Mouse (Mus musculus) limb, embryonic 15.5 days (tissue): ENCODE measurements around the gene Eaf2. TPM values are rescaled to one million over a fixed set of nuclear protein-coding genes. Genes with fewer than 3 reads are reported as not detected.

ENCODE experiments used
- ATAC-seq: fragments of 200-750 bp; cut with Nextera tagmentation; 2 replicates; pipeline ENCODE4 v1.8.0; 2017; ENCODE audit warnings: low read depth, moderate TSS enrichment; ENCODE audit not compliant: insufficient number of reproducible peaks, low FRiP score, low TSS enrichment
- H3K27ac ChIP-seq: fragments of 300-500 bp; sonication (generic); 2 replicates; pipeline ENCODE4 v1.5.1; 2015; ENCODE audit warnings: moderate library complexity, mild to moderate bottlenecking, inconsistent platforms
- H3K27me3 ChIP-seq: fragments of 300-500 bp; sonication (generic); 2 replicates; pipeline ENCODE4 v1.6.1; 2015; ENCODE audit warnings: inconsistent platforms
- H3K36me3 ChIP-seq: fragments of 300-500 bp; sonication (generic); 2 replicates; pipeline ENCODE4 v1.6.1; 2015; ENCODE audit warnings: inconsistent platforms
- H3K4me1 ChIP-seq: fragments of 300-500 bp; sonication (generic); 2 replicates; pipeline ENCODE4 v1.6.1; 2015; ENCODE audit warnings: inconsistent platforms
- H3K4me2 ChIP-seq: fragments of 300-500 bp; sonication (generic); 2 replicates; pipeline ENCODE4 v1.6.1; 2015; ENCODE audit warnings: mild to moderate bottlenecking, inconsistent platforms
- H3K4me3 ChIP-seq: fragments of 300-500 bp; sonication (generic); 2 replicates; pipeline ENCODE4 v1.5.1; 2015; ENCODE audit warnings: mild to moderate bottlenecking, inconsistent platforms
- H3K9ac ChIP-seq: fragments of 300-500 bp; sonication (generic); 2 replicates; pipeline ENCODE4 v1.6.1; 2015; ENCODE audit warnings: inconsistent platforms
- H3K9me3 ChIP-seq: fragments of 300-500 bp; sonication (generic); 2 replicates; pipeline ENCODE4 v1.6.1; 2016; ENCODE audit warnings: inconsistent platforms
- WGBS: fragments of 180-500 bp; shearing (Covaris S2); methylation state at CpG from one replicate; pipeline ENCODE4 v1.1.7; 2015; 5-methylcytosine and 5-hydroxymethylcytosine counted together
- polyA plus RNA-seq: library from polyadenylated mRNA; unstranded; fragments of >200 nt; fragmentation: Nextera tagmentation; extraction: Ambion mirVana; gene quantifications from 2 replicates; pipeline ENCODE4 v1.2.1, GENCODE M21; 2015

Eaf2 gene
- polyA plus RNA-seq, 1 experiment from 2014 or later = 10.7 TPM

GRCm38 (mm10) chr16:36790166-36790565, 84.6 kb downstream of the Eaf2 start:
- Histone ChIP-seq H3K9ac (no peak overlapping the region), H3K27ac (no peak overlapping the region), H3K36me3 (no peaks in the 10 kb centered on the region), H3K27me3 (no peaks in the 10 kb centered on the region), H3K4me3 (no peak overlapping the region), H3K4me1 (no peaks in the 10 kb centered on the region), H3K4me2 (no peak overlapping the region), H3K9me3 (no peaks in the 10 kb centered on the region)
- WGBS = 79% methylated on average over 4 of the region's 4 CpGs
- no peak for ATAC-seq

- no peaks in the 10 kb centered on the region for H3K9me3 ChIP-seq
- H3K9ac ChIP-seq = no peak overlapping the region
- H3K27ac ChIP-seq = no peak overlapping the region
- H3K27me3 ChIP-seq = no peaks in the 10 kb centered on the region
- H3K4me3 ChIP-seq = no peak overlapping the region
- ATAC-seq = no peak
- H3K4me1 ChIP-seq = peaks cover 6% of the 10 kb centered on the region
- H3K4me2 ChIP-seq = no peak overlapping the region
- WGBS = 86% methylated on average over 7 of the region's 7 CpGs
- H3K36me3 ChIP-seq = no peaks in the 10 kb centered on the region
Measured at GRCm38 (mm10) chr16:36786466-36786865, 88.3 kb downstream of the Eaf2 start.

- ATAC-seq = no peak
- peaks cover 6% of the 10 kb centered on the region for H3K4me1 ChIP-seq
- no peaks in the 10 kb centered on the region for H3K36me3 ChIP-seq
- no peaks in the 10 kb centered on the region for H3K27me3 ChIP-seq
- H3K4me2 ChIP-seq = no peak within 1 kb of the TSS
- no peak within 1 kb of the TSS for H3K27ac ChIP-seq
- no peaks in the 10 kb centered on the region for H3K9me3 ChIP-seq
- no peak within 1 kb of the TSS for H3K4me3 ChIP-seq
- 56% methylated on average over 10 of the region's 10 CpGs for WGBS
- no peak within 1 kb of the TSS for H3K9ac ChIP-seq
Measured at GRCm38 (mm10) chr16:36784594-36785313, 90.0 kb downstream of the Eaf2 start, which contains the start of gene Slc15a2. Slc15a2 (minus strand) TSS chr16:36784962.

GRCm38 (mm10) chr16:36784146-36784545, 90.7 kb downstream of the Eaf2 start:
- H3K4me1 ChIP-seq = peaks cover 6% of the 10 kb centered on the region
- no peaks in the 10 kb centered on the region for H3K36me3 ChIP-seq
- H3K4me2 ChIP-seq = no peak overlapping the region
- no peak overlapping the region for H3K4me3 ChIP-seq
- H3K27me3 ChIP-seq = no peaks in the 10 kb centered on the region
- WGBS = 88% methylated on average over 2 of the region's 2 CpGs
- no peak for ATAC-seq
- no peak overlapping the region for H3K27ac ChIP-seq
- no peaks in the 10 kb centered on the region for H3K9me3 ChIP-seq
- H3K9ac ChIP-seq = no peak overlapping the region

GRCm38 (mm10) chr16:36775658-36776057, 99.1 kb downstream of the Eaf2 start:
- Histone ChIP-seq H3K4me1 (no peaks in the 10 kb centered on the region), H3K27ac (no peak overlapping the region), H3K9me3 (no peaks in the 10 kb centered on the region), H3K4me2 (no peak overlapping the region), H3K27me3 (no peaks in the 10 kb centered on the region), H3K36me3 (no peaks in the 10 kb centered on the region), H3K4me3 (no peak overlapping the region), H3K9ac (no peak overlapping the region)
- no peak for ATAC-seq
- WGBS = 82% methylated on average over 6 of the region's 6 CpGs

- H3K36me3 ChIP-seq = no peaks in the 10 kb centered on the region
- no peaks in the 10 kb centered on the region for H3K27me3 ChIP-seq
- no peak for ATAC-seq
- H3K4me1 ChIP-seq = no peaks in the 10 kb centered on the region
- no peak overlapping the region for H3K4me3 ChIP-seq
- no peaks in the 10 kb centered on the region for H3K9me3 ChIP-seq
- H3K4me2 ChIP-seq = no peak overlapping the region
- H3K27ac ChIP-seq = no peak overlapping the region
- WGBS = 89% methylated on average over 5 of the region's 5 CpGs
- H3K9ac ChIP-seq = no peak overlapping the region
Measured at GRCm38 (mm10) chr16:36772996-36773395, 101.8 kb downstream of the Eaf2 start.

GRCm38 (mm10) chr16:36771703-36772102, 103.1 kb downstream of the Eaf2 start:
- no peak for ATAC-seq
- H3K36me3 ChIP-seq = no peaks in the 10 kb centered on the region
- no peak overlapping the region for H3K4me2 ChIP-seq
- WGBS = 95% methylated on average over 3 of the region's 3 CpGs
- no peaks in the 10 kb centered on the region for H3K4me1 ChIP-seq
- H3K9ac ChIP-seq = no peak overlapping the region
- no peak overlapping the region for H3K4me3 ChIP-seq
- no peak overlapping the region for H3K27ac ChIP-seq
- H3K27me3 ChIP-seq = no peaks in the 10 kb centered on the region
- H3K9me3 ChIP-seq = no peaks in the 10 kb centered on the region

- H3K27me3 ChIP-seq = no peaks in the 10 kb centered on the region
- no peaks in the 10 kb centered on the region for H3K4me1 ChIP-seq
- no peaks in the 10 kb centered on the region for H3K36me3 ChIP-seq
- no peaks in the 10 kb centered on the region for H3K9me3 ChIP-seq
- H3K27ac ChIP-seq = no peak overlapping the region
- no peak overlapping the region for H3K9ac ChIP-seq
- WGBS = 84% methylated on average over 2 of the region's 2 CpGs
- no peak overlapping the region for H3K4me2 ChIP-seq
- no peak for ATAC-seq
- H3K4me3 ChIP-seq = no peak overlapping the region
Measured at GRCm38 (mm10) chr16:36771244-36771643, 103.6 kb downstream of the Eaf2 start.

GRCm38 (mm10) chr16:36770830-36771229, 104.0 kb downstream of the Eaf2 start:
- Histone ChIP-seq H3K9me3 (no peaks in the 10 kb centered on the region), H3K4me1 (no peaks in the 10 kb centered on the region), H3K36me3 (no peaks in the 10 kb centered on the region), H3K4me2 (no peak overlapping the region), H3K9ac (no peak overlapping the region), H3K4me3 (no peak overlapping the region), H3K27ac (no peak overlapping the region), H3K27me3 (no peaks in the 10 kb centered on the region)
- ATAC-seq = no peak
- 67% methylated on average over 4 of the region's 4 CpGs for WGBS

- WGBS = 80% methylated on average over 9 of the region's 13 CpGs
- ATAC-seq = no peak
Measured at GRCm38 (mm10) chr16:36770191-36770771, 104.5 kb downstream of the Eaf2 start.

GRCm38 (mm10) chr16:36751979-36752378, 122.8 kb downstream of the Eaf2 start:
- Histone ChIP-seq H3K4me3 (no peak overlapping the region), H3K36me3 (no peaks in the 10 kb centered on the region), H3K9ac (no peak overlapping the region), H3K27ac (no peak overlapping the region), H3K4me2 (no peak overlapping the region), H3K4me1 (no peaks in the 10 kb centered on the region), H3K9me3 (no peaks in the 10 kb centered on the region), H3K27me3 (no peaks in the 10 kb centered on the region)
- no peak for ATAC-seq
- 91% methylated on average over 3 of the region's 3 CpGs for WGBS

More at GRCm38 (mm10) chr16:36770191-36770771, 104.5 kb downstream of the Eaf2 start:
- Histone ChIP-seq H3K4me1 (no peaks in the 10 kb centered on the region), H3K36me3 (no peaks in the 10 kb centered on the region), H3K9ac (no peak overlapping the region), H3K4me2 (no peak overlapping the region), H3K4me3 (no peak overlapping the region), H3K27ac (no peak overlapping the region), H3K9me3 (no peaks in the 10 kb centered on the region), H3K27me3 (no peaks in the 10 kb centered on the region)

- no peaks in the 10 kb centered on the region for H3K9me3 ChIP-seq
- WGBS = 67% methylated on average over 2 of the region's 2 CpGs
- no peaks in the 10 kb centered on the region for H3K36me3 ChIP-seq
- H3K4me1 ChIP-seq = no peaks in the 10 kb centered on the region
- H3K4me2 ChIP-seq = no peak overlapping the region
- no peaks in the 10 kb centered on the region for H3K27me3 ChIP-seq
- no peak overlapping the region for H3K9ac ChIP-seq
- ATAC-seq = no peak
- H3K27ac ChIP-seq = no peak overlapping the region
- H3K4me3 ChIP-seq = no peak overlapping the region
Measured at GRCm38 (mm10) chr16:36747767-36748166, 127.0 kb downstream of the Eaf2 start.
